Mouse (Mus musculus) ovary, postnatal 14 days (tissue): ENCODE data around the gene Depp1.

Experiments
- DNase-seq: peaks from one replicate; pipeline ENCODE4 v3.0.0; 2022; ENCODE audit warnings: low spot score

Gene Depp1

GRCm38 (mm10) chr6:116649811-116650210 lies 598 bp upstream of the Depp1 start:
- no peak for DNase-seq

- DNase-seq, result no peak
These were observed 1.2 kb downstream of the Depp1 start for GRCm38 (mm10) chr6:116651437-116652118.

GRCm38 (mm10) chr6:116653191-116653590 lies 2.8 kb downstream of the Depp1 start:
- no peak for DNase-seq

- DNase-seq, result peak; percentile 51
These were observed 3.5 kb downstream of the Depp1 start for GRCm38 (mm10) chr6:116653684-116654454.

- DNase-seq, result no peak
These were observed 13.0 kb downstream of the Depp1 start for GRCm38 (mm10) chr6:116663364-116663763.

- no peak for DNase-seq
These were observed 13.6 kb downstream of the Depp1 start for GRCm38 (mm10) chr6:116664031-116664430.

GRCm38 (mm10) chr6:116664830-116665229 lies 14.4 kb downstream of the Depp1 start:
- no peak for DNase-seq

- DNase-seq, result no peak
These were observed 15.8 kb downstream of the Depp1 start for GRCm38 (mm10) chr6:116666085-116666750.

- DNase-seq, result no peak
These were observed 16.5 kb downstream of the Depp1 start for GRCm38 (mm10) chr6:116666892-116667291.

- DNase-seq, result no peak
These were observed 17.0 kb downstream of the Depp1 start for GRCm38 (mm10) chr6:116667382-116667781.

- no peak for DNase-seq
These were observed 18.5 kb downstream of the Depp1 start for GRCm38 (mm10) chr6:116668682-116669470.

GRCm38 (mm10) chr6:116670144-116670543 lies 19.7 kb downstream of the Depp1 start:
- DNase-seq, result no peak

- DNase-seq, result no peak
These were observed 20.6 kb downstream of the Depp1 start for GRCm38 (mm10) chr6:116671031-116671430.

- DNase-seq, result no peak
These were observed 21.4 kb downstream of the Depp1 start for GRCm38 (mm10) chr6:116671768-116672167.

- DNase-seq, result no peak
These were observed 21.9 kb downstream of the Depp1 start for GRCm38 (mm10) chr6:116672349-116672748.

GRCm38 (mm10) chr6:116673471-116674282 lies 23.3 kb downstream of the Depp1 start, which contains the start of gene Rassf4:
Gene Rassf4 (minus strand): TSS chr6:116673952.
- peak; percentile 81 for DNase-seq

- no peak for DNase-seq
These were observed 24.0 kb downstream of the Depp1 start for GRCm38 (mm10) chr6:116674283-116674886.

GRCm38 (mm10) chr6:116676355-116676913 lies 26.0 kb downstream of the Depp1 start:
- no peak for DNase-seq

- DNase-seq, result no peak
These were observed 26.9 kb downstream of the Depp1 start for GRCm38 (mm10) chr6:116677321-116677720.

GRCm38 (mm10) chr6:116679563-116680288 lies 29.3 kb downstream of the Depp1 start:
- no peak for DNase-seq
